In genomic region chr11:88299345-88299744, GRCm38 (mm10) we compare ENCODE assay signal across 22 mouse cellular contexts. TPM values are rescaled to one million over a fixed set of nuclear protein-coding genes. Genes with fewer than 3 reads are reported as not detected.
A peak's percentile ranks its signal among the peaks of the same experiment; 100 is the strongest.
DNase-seq lines count a peak whose midpoint lies in the region; ATAC-seq lines count a peak whose summit lies in the region.
"Had no signal": no experiment of that assay in that cellular context is flagged by ENCODE, and none has a peak within 500 bp of the region (broad histone marks: within the 10 kb centered on the region; RNA-seq: fewer than 3 reads in every experiment).

No protein-coding gene starts in this region.

- 55% methylated on average over 4 of the region's 4 CpGs for WGBS in hindbrain, embryonic 10.5 days
- WGBS in hindbrain, embryonic 14.5 days, result 30% methylated on average over 4 of the region's 4 CpGs
- 69% methylated on average over 4 of the region's 4 CpGs for WGBS in midbrain, embryonic 12.5 days
- WGBS in midbrain, embryonic 14.5 days, result 63% methylated on average over 4 of the region's 4 CpGs

- H3K4me3 ChIP-seq in hindbrain, embryonic 10.5 days, result no peak overlapping the region
- H3K4me3 ChIP-seq in hindbrain, embryonic 14.5 days (replicated peaks; ENCODE audit: low read length), result no peak overlapping the region
- H3K4me3 ChIP-seq in midbrain, embryonic 12.5 days, result no peak overlapping the region
- no peak overlapping the region for H3K4me3 ChIP-seq in midbrain, embryonic 14.5 days (replicated peaks; ENCODE audit: low read depth, low read length)
- H3K4me3 ChIP-seq: embryonic facial prominence, embryonic 13.5 days; heart, embryonic 10.5 days; intestine, embryonic 15.5 days had no signal

- no peaks in the 10 kb centered on the region for H3K27me3 ChIP-seq in hindbrain, embryonic 10.5 days (ENCODE audit: insufficient read depth, poor library complexity, severe bottlenecking)
- H3K27me3 ChIP-seq in hindbrain, embryonic 14.5 days (ENCODE audit: control insufficient read depth, insufficient read depth, low read length), result no peaks in the 10 kb centered on the region
- H3K27me3 ChIP-seq in midbrain, embryonic 12.5 days, result 0 out of 2 replicates have a peak, but pooled peaks cover 8% of the 10 kb centered on the region
- no peaks in the 10 kb centered on the region for H3K27me3 ChIP-seq in midbrain, embryonic 14.5 days (ENCODE audit: control insufficient read depth, insufficient read depth, low read length)
- H3K27me3 ChIP-seq: intestine, embryonic 15.5 days had no signal

- no peak overlapping the region for H3K4me2 ChIP-seq in hindbrain, embryonic 14.5 days (replicated peaks)
- H3K4me2 ChIP-seq in midbrain, embryonic 12.5 days (replicated peaks), result no peak overlapping the region
- H3K4me2 ChIP-seq in midbrain, embryonic 14.5 days (ENCODE audit: low read length), result no peak overlapping the region
- H3K4me2 ChIP-seq: embryonic facial prominence, embryonic 13.5 days; intestine, embryonic 15.5 days had no signal

- ATAC-seq in hindbrain, embryonic 14.5 days (ENCODE audit: low FRiP score), result no peak
- ATAC-seq in midbrain, embryonic 12.5 days (ENCODE audit: low FRiP score, low read depth), result no peak
- ATAC-seq in midbrain, embryonic 14.5 days (ENCODE audit: low FRiP score, low TSS enrichment), result no peak
- ATAC-seq: forebrain, embryonic 16.5 days; intestine, embryonic 15.5 days had no signal

- no peaks in the 10 kb centered on the region for H3K36me3 ChIP-seq in hindbrain, embryonic 10.5 days
- H3K36me3 ChIP-seq in hindbrain, embryonic 14.5 days (replicated peaks; ENCODE audit: control insufficient read depth, insufficient read depth), result no peaks in the 10 kb centered on the region
- no peaks in the 10 kb centered on the region for H3K36me3 ChIP-seq in midbrain, embryonic 12.5 days
- H3K36me3 ChIP-seq in midbrain, embryonic 14.5 days (ENCODE audit: control insufficient read depth, insufficient read depth, low read length), result no peaks in the 10 kb centered on the region
- H3K36me3 ChIP-seq: embryonic facial prominence, embryonic 13.5 days; heart, embryonic 10.5 days; intestine, embryonic 15.5 days had no signal

- no peak overlapping the region for H3K9ac ChIP-seq in hindbrain, embryonic 14.5 days
- H3K9ac ChIP-seq in midbrain, embryonic 12.5 days (replicated peaks), result no peak overlapping the region
- no peak overlapping the region for H3K9ac ChIP-seq in midbrain, embryonic 14.5 days (replicated peaks; ENCODE audit: low read length)
- H3K9ac ChIP-seq: embryonic facial prominence, embryonic 13.5 days; intestine, embryonic 15.5 days had no signal

- peak overlapping the region; percentile 91 for H3K27ac ChIP-seq in hindbrain, embryonic 10.5 days
- no peak overlapping the region for H3K27ac ChIP-seq in hindbrain, embryonic 14.5 days
- H3K27ac ChIP-seq in midbrain, embryonic 12.5 days (replicated peaks), result 0 out of 2 replicates have a peak overlapping the region, but pooled peaks have one; percentile 42
- H3K27ac ChIP-seq in midbrain, embryonic 14.5 days (replicated peaks; ENCODE audit: low read depth, low read length), result no peak overlapping the region
- H3K27ac ChIP-seq: embryonic facial prominence, embryonic 13.5 days; heart, embryonic 10.5 days; intestine, embryonic 15.5 days had no signal

- DNase-seq in cerebellum, adult 9-11 months, result peak; percentile 16
- DNase-seq in cerebellum, adult 18-20 months, result no peak
- DNase-seq in hindbrain, embryonic 10.5 days (ENCODE audit: low spot score), result no peak
- DNase-seq in hindbrain, embryonic 14.5 days (ENCODE audit: low spot score), result no peak
- DNase-seq in midbrain, embryonic 14.5 days, result no peak
- DNase-seq in left cerebral cortex, adult 11 months (ENCODE audit: low spot score), result no peak
- DNase-seq: adrenal gland, postnatal 10 days; cerebellum, adult 8-10 months; embryo, embryonic 11 days; gastrocnemius, postnatal 10 days; heart, adult 18-20 months; heart, postnatal 10 days; heart, postnatal 4 days; kidney, adult 18-20 months had no signal

- no peaks in the 10 kb centered on the region for H3K9me3 ChIP-seq in hindbrain, embryonic 10.5 days
- H3K9me3 ChIP-seq in hindbrain, embryonic 14.5 days (ENCODE audit: control insufficient read depth, low read length), result no peaks in the 10 kb centered on the region
- no peaks in the 10 kb centered on the region for H3K9me3 ChIP-seq in midbrain, embryonic 12.5 days
- H3K9me3 ChIP-seq in midbrain, embryonic 14.5 days (ENCODE audit: control insufficient read depth, low read length), result no peaks in the 10 kb centered on the region
- H3K9me3 ChIP-seq: embryonic facial prominence, embryonic 13.5 days; heart, embryonic 10.5 days; intestine, embryonic 15.5 days had no signal

- H3K4me1 ChIP-seq in hindbrain, embryonic 10.5 days (replicated peaks), result peaks cover 69% of the 10 kb centered on the region
- H3K4me1 ChIP-seq in hindbrain, embryonic 14.5 days (replicated peaks; ENCODE audit: control insufficient read depth, insufficient read depth, low read length), result peaks cover 23% of the 10 kb centered on the region
- peaks cover 36% of the 10 kb centered on the region; the same call in 1 of the 2 replicates for H3K4me1 ChIP-seq in midbrain, embryonic 12.5 days
- peaks cover 12% of the 10 kb centered on the region; the same call in 1 of the 2 replicates for H3K4me1 ChIP-seq in midbrain, embryonic 14.5 days (ENCODE audit: control insufficient read depth, insufficient read depth, low read length)

RNA-seq across cellular contexts. Expression of gene Ccdc182, which starts 5.5 kb away (rescaled TPM):
- 7.9 and 11.8 TPM in 2 replicates for polyA plus RNA-seq in hindbrain, embryonic 10.5 days (2016; fragmentation: Nextera tagmentation; extraction: Ambion mirVana)
- 0.37 TPM in 1 of 2 replicates, not detected in the other for polyA plus RNA-seq in hindbrain, embryonic 14.5 days (2014; fragmentation: Nextera tagmentation; extraction: Ambion mirVana)
- polyA plus RNA-seq in midbrain, embryonic 12.5 days (2016; fragmentation: Nextera tagmentation; extraction: Ambion mirVana), result 5.0 and 5.7 TPM in 2 replicates
- polyA plus RNA-seq in midbrain, embryonic 14.5 days (2014; fragmentation: Nextera tagmentation; extraction: Ambion mirVana), result 0.30 and 0.59 TPM in 2 replicates
- polyA plus RNA-seq: C2C12; forebrain, embryonic 16.5 days; frontal cortex, adult 2 months; heart, embryonic 14.5 days; intestine, embryonic 15.5 days had no signal

Comparison
In these comparisons a context has a peak if more than half of its experiments do, and no peak if none do; other contexts are left out.
1. H3K27ac ChIP-seq: peak in hindbrain, embryonic 10.5 days (single experiment) and midbrain, embryonic 12.5 days (single experiment); none in hindbrain, embryonic 14.5 days (single experiment) and midbrain, embryonic 14.5 days (single experiment).